Mouse (Mus musculus) forebrain, embryonic 11.5 days (tissue): Measurements from ENCODE around the gene Nup188. TPM values are rescaled to one million over a fixed set of nuclear protein-coding genes. Genes with fewer than 3 reads are reported as not detected.

Experiments used
- ATAC-seq: fragments of 200-750 bp; cut with Nextera tagmentation; replicated peaks from 2 replicates; pipeline ENCODE4 v1.8.0; 2017; ENCODE audit warnings: moderate TSS enrichment; ENCODE audit not compliant: low FRiP score
- DNase-seq: peaks from one replicate; pipeline ENCODE4 v3.0.0-alpha.2; 2017; ENCODE audit warnings: low spot score
- H3K27ac ChIP-seq: fragments of 300-500 bp; sonication (generic); 2 replicates; pipeline ENCODE4 v1.5.1; 2014; ENCODE audit warnings: low read depth, low read length
- H3K27me3 ChIP-seq: fragments of 300-500 bp; sonication (generic); 2 replicates; pipeline ENCODE4 v1.6.1; 2014; ENCODE audit warnings: mild to moderate bottlenecking, low read length, mixed read lengths; ENCODE audit not compliant: control insufficient read depth, insufficient read depth
- H3K36me3 ChIP-seq: fragments of 300-500 bp; sonication (generic); 2 replicates; pipeline ENCODE4 v1.6.1; 2014; ENCODE audit warnings: mild to moderate bottlenecking, low read length, moderate library complexity, mixed read lengths; ENCODE audit not compliant: control insufficient read depth, insufficient read depth
- H3K4me1 ChIP-seq: fragments of 300-500 bp; sonication (generic); replicated peaks from 2 replicates; pipeline ENCODE4 v1.6.1; 2014; ENCODE audit warnings: low read length, mixed read lengths; ENCODE audit not compliant: control insufficient read depth, insufficient read depth
- H3K4me2 ChIP-seq: fragments of 300-500 bp; sonication (generic); 2 replicates; pipeline ENCODE4 v1.6.1; 2014; ENCODE audit warnings: low read depth, mild to moderate bottlenecking, low read length, moderate library complexity, mixed read lengths; ENCODE audit not compliant: severe bottlenecking
- H3K4me3 ChIP-seq: fragments of 300-500 bp; sonication (generic); 2 replicates; pipeline ENCODE4 v1.5.1; 2014; ENCODE audit warnings: low read depth, low read length
- H3K9ac ChIP-seq: fragments of 300-500 bp; sonication (generic); 2 replicates; pipeline ENCODE4 v1.6.1; 2014; ENCODE audit warnings: low read length
- H3K9me3 ChIP-seq: fragments of 300-500 bp; sonication (generic); 2 replicates; pipeline ENCODE4 v1.6.1; 2016; ENCODE audit warnings: low read length, mixed read lengths; ENCODE audit not compliant: control insufficient read depth
- WGBS: fragments of 180-500 bp; shearing (Covaris S2); extraction: QIAGEN DNeasy Blood & Tissue Kit; methylation state at CpG from one replicate; pipeline ENCODE4 v1.1.7; 2014; 5-methylcytosine and 5-hydroxymethylcytosine counted together
- polyA plus RNA-seq: library from polyadenylated mRNA; unstranded; fragments of >200 nt; fragmentation: Nextera tagmentation; extraction: Ambion mirVana; gene quantifications from 2 replicates; pipeline ENCODE4 v1.2.1, GENCODE M21; 2014

The Nup188 gene
- polyA plus RNA-seq, 1 experiment from 2014 or later, result 65.8 TPM

- H3K4me1 ChIP-seq, result peaks cover 10% of the 10 kb centered on the region; the same call in 1 of the 2 replicates
These were observed 43.7 kb upstream of the Nup188 start for GRCm38 (mm10) chr2:30242509-30242908.

DNA sequence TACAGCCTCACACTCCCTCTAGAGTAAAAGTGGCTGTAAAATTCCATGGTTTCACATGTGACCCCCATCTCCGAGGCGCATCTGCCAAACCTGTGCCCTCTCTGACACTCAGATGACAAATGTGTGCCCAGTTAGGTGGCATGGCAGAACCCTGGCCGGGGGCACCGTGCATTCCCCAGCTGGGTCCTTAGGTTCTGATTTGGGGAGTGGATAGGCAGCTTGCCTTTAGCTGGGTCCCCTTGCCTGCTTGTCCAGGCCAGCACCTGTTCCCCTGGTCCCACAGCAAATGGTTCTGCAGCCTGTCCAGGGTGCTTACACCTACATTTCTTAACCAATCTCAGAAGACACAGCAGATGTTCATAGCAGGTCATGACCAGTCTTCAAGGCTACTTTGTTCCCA, 42.8 kb upstream of the Nup188 start:
- DNase-seq (no peak), ATAC-seq (no peak)
- Histone ChIP-seq H3K27me3 (no peaks in the 10 kb centered on the region), H3K4me2 (no peak overlapping the region), H3K4me1 (peaks cover 9% of the 10 kb centered on the region; the same call in 1 of the 2 replicates), H3K27ac (no peak overlapping the region), H3K4me3 (no peak overlapping the region), H3K36me3 (peaks cover 3% of the 10 kb centered on the region; the same call in 1 of the 2 replicates), H3K9ac (no peak overlapping the region), H3K9me3 (no peaks in the 10 kb centered on the region)
- WGBS, result 94% methylated on average over 4 of the region's 4 CpGs

More at GRCm38 (mm10) chr2:30242509-30242908, 43.7 kb upstream of the Nup188 start:
- H3K27me3 ChIP-seq, result no peaks in the 10 kb centered on the region
- no peak overlapping the region for H3K27ac ChIP-seq
- DNase-seq, result no peak
- no peaks in the 10 kb centered on the region for H3K9me3 ChIP-seq
- WGBS, result 67% methylated on average over 4 of the region's 4 CpGs
- no peak overlapping the region for H3K4me3 ChIP-seq
- ATAC-seq, result no peak
- no peak overlapping the region for H3K9ac ChIP-seq
- H3K36me3 ChIP-seq, result peaks cover 3% of the 10 kb centered on the region; the same call in 1 of the 2 replicates
- H3K4me2 ChIP-seq, result no peak overlapping the region

DNA sequence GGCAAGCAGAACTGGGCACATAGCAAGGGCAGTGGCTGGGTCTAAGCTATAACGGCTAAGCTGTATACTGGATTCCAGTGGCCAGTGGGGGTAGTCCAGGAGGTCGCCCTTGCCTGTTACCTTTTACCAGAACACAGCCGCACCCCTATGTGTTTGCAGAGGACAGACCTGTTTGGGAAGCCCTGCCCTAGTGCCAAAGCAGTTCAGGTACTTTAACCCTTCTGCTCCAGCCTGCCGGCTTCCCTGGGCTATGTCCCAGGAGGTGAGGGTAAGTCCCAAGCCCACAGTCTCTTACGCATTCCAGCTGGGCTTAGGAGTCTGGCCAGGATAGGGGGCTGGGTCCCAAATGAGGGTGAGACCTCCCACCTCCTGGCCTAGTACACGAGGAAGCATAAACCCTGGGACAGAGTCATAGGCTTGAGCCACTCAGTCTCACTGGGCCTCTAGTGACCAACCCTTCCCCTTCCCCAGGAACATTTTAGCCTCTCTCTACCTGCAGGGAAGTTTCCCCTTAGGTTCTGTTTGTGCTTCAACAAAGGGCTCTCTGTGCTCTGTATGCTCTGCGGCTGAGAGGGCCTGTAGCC, 41.5 kb upstream of the Nup188 start:
- Histone ChIP-seq H3K36me3 (peaks cover 3% of the 10 kb centered on the region; the same call in 1 of the 2 replicates), H3K27me3 (no peaks in the 10 kb centered on the region), H3K27ac (no peak overlapping the region), H3K4me1 (no peaks in the 10 kb centered on the region; the same call in 1 of the 2 replicates), H3K9me3 (no peaks in the 10 kb centered on the region), H3K9ac (no peak overlapping the region), H3K4me3 (no peak overlapping the region), H3K4me2 (no peak overlapping the region)
- DNase-seq, result no peak
- WGBS, result 77% methylated on average over 7 of the region's 7 CpGs
- no peak for ATAC-seq

- H3K9me3 ChIP-seq, result no peaks in the 10 kb centered on the region
- no peak overlapping the region for H3K4me2 ChIP-seq
- H3K4me3 ChIP-seq, result no peak overlapping the region
- no peak overlapping the region for H3K9ac ChIP-seq
- no peak overlapping the region for H3K27ac ChIP-seq
- no peaks in the 10 kb centered on the region for H3K4me1 ChIP-seq
- no peaks in the 10 kb centered on the region for H3K27me3 ChIP-seq
- no peaks in the 10 kb centered on the region; the same call in 1 of the 2 replicates for H3K36me3 ChIP-seq
- 92% methylated on average over 5 of the region's 5 CpGs for WGBS
- ATAC-seq, result no peak
- DNase-seq, result no peak
These were observed 39.2 kb upstream of the Nup188 start for GRCm38 (mm10) chr2:30247036-30247435.

- no peak for DNase-seq
- H3K4me1 ChIP-seq, result no peaks in the 10 kb centered on the region
- H3K4me2 ChIP-seq, result no peak overlapping the region
- no peaks in the 10 kb centered on the region for H3K27me3 ChIP-seq
- no peaks in the 10 kb centered on the region; the same call in 1 of the 2 replicates for H3K36me3 ChIP-seq
- ATAC-seq, result no peak
- WGBS, result 74% methylated on average over 4 of the region's 4 CpGs
- H3K9ac ChIP-seq, result no peak overlapping the region
- H3K27ac ChIP-seq, result no peak overlapping the region
- no peaks in the 10 kb centered on the region for H3K9me3 ChIP-seq
- no peak overlapping the region for H3K4me3 ChIP-seq
These were observed 38.5 kb upstream of the Nup188 start for GRCm38 (mm10) chr2:30247681-30248080.

- no peak overlapping the region for H3K4me2 ChIP-seq
- 100% methylated on average over 3 of the region's 3 CpGs for WGBS
- ATAC-seq, result no peak
- no peak overlapping the region for H3K27ac ChIP-seq
- no peaks in the 10 kb centered on the region for H3K27me3 ChIP-seq
- H3K4me3 ChIP-seq, result no peak overlapping the region
- no peaks in the 10 kb centered on the region for H3K9me3 ChIP-seq
- no peaks in the 10 kb centered on the region; the same call in 1 of the 2 replicates for H3K36me3 ChIP-seq
- DNase-seq, result no peak
- H3K9ac ChIP-seq, result no peak overlapping the region
- H3K4me1 ChIP-seq, result no peaks in the 10 kb centered on the region
These were observed 37.0 kb upstream of the Nup188 start for GRCm38 (mm10) chr2:30249182-30249581.

DNA sequence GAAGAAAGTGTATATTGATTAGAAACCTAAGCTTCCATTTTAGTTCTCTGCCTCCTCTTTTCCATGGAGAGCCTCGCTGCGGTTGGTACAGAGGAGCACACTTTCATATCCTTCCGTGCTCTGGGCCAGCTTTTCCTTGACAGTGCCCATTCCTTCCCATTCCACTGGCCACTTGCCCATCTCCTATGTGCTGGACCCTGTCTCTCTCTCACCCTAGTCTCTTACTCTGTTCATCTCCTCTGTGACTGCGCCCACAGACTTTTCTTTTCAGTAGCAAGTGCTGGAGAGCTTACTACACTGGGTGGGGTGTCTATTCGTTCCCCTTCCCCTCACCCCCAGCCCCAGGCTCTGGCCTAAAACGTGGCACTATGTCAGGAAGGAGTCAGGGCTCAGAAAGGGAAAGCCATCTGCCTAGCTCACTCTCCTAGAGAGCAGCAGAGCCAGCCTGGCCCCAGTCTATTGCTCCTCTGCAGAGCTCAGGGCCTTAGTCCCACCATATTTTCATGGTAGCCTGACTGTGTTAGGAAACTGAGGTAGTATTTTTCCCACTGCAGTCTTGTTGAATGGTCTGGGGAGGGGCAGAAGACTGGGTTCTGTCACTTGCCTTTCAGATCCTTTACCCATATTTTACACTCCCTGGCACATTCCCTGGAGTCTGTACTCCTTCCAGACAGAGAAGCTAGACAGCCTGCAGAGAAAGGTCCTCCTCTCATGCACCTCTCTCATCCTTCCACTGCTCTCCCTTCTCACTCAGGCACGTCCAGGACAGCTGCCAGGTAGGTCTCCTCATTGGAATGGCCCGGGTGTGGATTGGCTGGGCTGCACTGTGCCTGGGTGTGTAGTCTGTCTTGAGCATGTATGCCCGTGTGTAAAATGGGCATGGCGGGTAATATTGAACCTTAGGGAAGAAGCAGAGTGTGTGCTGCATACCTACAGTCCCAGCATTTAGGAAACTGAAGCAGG, 35.8 kb upstream of the Nup188 start:
- H3K4me3 ChIP-seq, result no peak overlapping the region
- no peak overlapping the region for H3K9ac ChIP-seq
- H3K36me3 ChIP-seq, result peaks cover 3% of the 10 kb centered on the region; the same call in 1 of the 2 replicates
- WGBS, result 89% methylated on average over 10 of the region's 10 CpGs
- H3K27ac ChIP-seq, result no peak overlapping the region
- DNase-seq, result no peak
- H3K4me1 ChIP-seq, result no peaks in the 10 kb centered on the region
- ATAC-seq, result no peak
- H3K9me3 ChIP-seq, result no peaks in the 10 kb centered on the region
- H3K27me3 ChIP-seq, result no peaks in the 10 kb centered on the region
- H3K4me2 ChIP-seq, result no peak overlapping the region

GRCm38 (mm10) chr2:30251417-30252104, 34.6 kb upstream of the Nup188 start:
- Histone ChIP-seq H3K4me1 (no peaks in the 10 kb centered on the region), H3K9me3 (no peaks in the 10 kb centered on the region), H3K4me2 (no peak overlapping the region), H3K4me3 (no peak overlapping the region), H3K36me3 (peaks cover 11% of the 10 kb centered on the region), H3K27me3 (no peaks in the 10 kb centered on the region), H3K27ac (no peak overlapping the region), H3K9ac (no peak overlapping the region)
- no peak for DNase-seq
- ATAC-seq, result no peak
- WGBS, result 85% methylated on average over 5 of the region's 5 CpGs
